Mouse (Mus musculus): ENCODE results near the gene Defa20.
"Not testable (repeated sequence)": the region's sequence is repeated elsewhere in the genome, so short reads cannot be mapped to it uniquely, and the experiment has no call there.

The Defa20 gene

DNA sequence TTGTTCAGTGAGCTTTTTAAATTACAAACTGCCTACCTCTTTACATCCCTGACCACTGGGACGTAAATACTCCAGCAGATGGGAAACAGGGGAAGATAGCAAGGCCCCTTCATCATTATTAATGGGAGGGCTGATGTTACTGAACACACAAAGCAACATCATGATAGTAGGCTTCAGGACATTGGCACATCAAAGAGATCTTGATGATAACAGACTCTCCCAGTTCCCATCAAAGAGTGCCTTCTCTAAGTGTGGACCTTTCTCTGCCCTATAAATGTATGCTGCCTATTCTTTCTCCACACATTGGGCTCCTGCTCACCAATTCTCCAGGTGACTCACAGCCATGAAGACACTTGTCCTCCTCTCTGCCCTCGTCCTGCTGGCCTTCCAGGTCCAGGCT is at the start of gene Defa20:
Gene Defa20 (plus strand): TSS at position 301 of the 400 bp plus-strand sequence.
- not testable (repeated sequence) for DNase-seq (ENCODE audit: low spot score in 2 of 2)

DNA sequence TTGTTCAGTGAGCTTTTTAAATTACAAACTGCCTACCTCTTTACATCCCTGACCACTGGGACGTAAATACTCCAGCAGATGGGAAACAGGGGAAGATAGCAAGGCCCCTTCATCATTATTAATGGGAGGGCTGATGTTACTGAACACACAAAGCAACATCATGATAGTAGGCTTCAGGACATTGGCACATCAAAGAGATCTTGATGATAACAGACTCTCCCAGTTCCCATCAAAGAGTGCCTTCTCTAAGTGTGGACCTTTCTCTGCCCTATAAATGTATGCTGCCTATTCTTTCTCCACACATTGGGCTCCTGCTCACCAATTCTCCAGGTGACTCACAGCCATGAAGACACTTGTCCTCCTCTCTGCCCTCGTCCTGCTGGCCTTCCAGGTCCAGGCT is 19.7 kb downstream of the Defa20 start, which contains the start of gene Defa32:
Gene Defa32 (plus strand): TSS at position 301 of the 400 bp plus-strand sequence.
- not testable (repeated sequence) for DNase-seq (ENCODE audit: low spot score in 2 of 2)

Measured in cerebellum, postnatal 4 days (tissue).